Mouse (Mus musculus) testis, postnatal 10 days (tissue): ENCODE results near the gene Sp6.

ENCODE experiments used
- DNase-seq: peaks from one replicate; pipeline ENCODE4 v3.0.0; 2021; ENCODE audit warnings: low spot score

Gene Sp6

DNA sequence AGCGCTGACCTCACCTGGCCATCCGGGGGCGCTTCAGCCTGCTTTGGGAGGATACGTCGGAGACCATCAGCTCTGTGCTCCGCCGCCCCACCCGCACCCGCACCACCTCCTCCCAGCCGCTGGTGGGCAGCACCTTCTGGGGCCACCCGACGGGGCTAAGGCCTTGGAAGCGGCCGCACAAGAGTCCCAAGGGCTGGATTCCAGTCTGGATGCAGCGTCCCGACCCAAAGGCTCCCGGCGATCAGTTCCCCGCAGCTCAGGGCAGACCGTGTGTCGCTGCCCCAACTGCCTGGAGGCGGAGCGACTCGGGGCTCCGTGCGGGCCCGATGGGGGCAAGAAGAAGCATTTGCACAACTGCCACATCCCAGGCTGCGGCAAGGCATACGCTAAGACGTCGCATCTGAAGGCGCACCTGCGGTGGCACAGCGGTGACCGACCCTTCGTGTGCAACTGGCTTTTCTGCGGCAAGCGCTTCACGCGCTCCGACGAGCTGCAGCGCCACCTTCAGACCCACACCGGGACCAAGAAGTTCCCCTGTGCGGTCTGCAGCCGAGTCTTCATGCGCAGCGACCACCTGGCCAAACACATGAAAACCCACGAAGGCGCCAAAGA, 8.8 kb downstream of the Sp6 start:
- DNase-seq: peak; percentile 86

DNA sequence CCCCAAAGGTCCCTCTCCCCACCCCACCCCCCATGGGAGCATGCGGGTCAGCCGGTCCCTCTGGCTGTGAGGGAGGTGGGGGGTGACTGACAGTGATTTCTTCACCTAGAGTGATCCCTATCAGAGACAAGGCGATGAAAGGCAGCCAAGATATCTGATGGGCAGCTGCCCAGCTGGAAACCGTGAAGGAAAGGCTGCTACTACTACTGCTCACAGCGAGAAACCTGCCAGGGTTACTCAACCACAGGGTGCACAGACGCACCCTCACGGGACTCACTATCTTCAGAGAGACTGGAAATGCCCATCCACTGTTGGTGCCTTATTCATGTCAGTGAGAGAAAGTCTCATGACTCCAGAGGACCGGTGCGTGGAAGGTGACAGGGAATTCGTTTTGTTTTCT, 11.8 kb downstream of the Sp6 start:
- DNase-seq: no peak

- DNase-seq: peak; percentile 93
Measured at GRCm38 (mm10) chr11:97025721-97026344, 12.6 kb downstream of the Sp6 start.

GRCm38 (mm10) chr11:97029686-97030417, 16.7 kb downstream of the Sp6 start, which contains the start of gene Scrn2:
Gene Scrn2, plus strand, starts transcription at chr11:97029938.
- DNase-seq: peak; percentile 90

DNA sequence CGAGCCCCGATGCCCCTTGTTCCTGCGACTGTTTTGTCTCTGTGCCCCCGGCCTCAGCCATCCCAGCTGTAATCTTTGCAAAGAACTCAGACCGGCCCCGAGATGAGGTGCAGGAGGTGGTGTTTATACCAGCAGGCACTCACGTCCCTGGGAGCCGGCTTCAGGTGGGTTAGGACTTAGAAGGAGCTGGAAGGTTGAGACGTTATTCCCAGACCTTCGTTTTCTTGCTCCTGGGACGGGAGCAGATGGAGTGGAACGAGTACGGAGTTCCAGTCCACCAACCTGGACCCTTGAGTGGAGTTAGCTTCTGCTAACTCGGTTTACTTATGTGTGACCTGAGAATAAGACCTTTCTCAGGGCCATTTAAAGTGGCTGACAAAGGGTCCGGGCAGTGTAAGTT, 17.2 kb downstream of the Sp6 start:
- no peak for DNase-seq

DNA sequence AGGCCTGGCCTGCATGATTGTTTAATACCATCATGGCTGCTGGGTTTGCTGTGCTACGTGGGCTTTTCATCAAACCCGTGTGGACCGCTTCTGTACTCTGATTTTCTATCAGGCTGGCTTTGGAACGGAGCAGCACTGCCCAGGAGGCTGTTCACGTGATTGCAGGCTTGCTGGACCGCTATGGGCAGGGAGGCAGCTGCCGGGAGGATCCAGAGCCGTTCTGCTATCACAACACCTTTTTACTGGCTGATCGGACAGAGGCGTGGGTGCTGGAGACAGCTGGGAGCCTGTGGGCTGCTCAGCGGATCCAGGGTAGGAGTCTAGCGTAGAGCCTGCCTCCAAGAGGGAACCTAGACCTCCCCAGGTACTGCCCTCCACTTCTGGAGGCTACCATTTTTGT, 18.8 kb downstream of the Sp6 start:
- no peak for DNase-seq

GRCm38 (mm10) chr11:97032499-97032898, 19.3 kb downstream of the Sp6 start:
- DNase-seq: no peak

DNA sequence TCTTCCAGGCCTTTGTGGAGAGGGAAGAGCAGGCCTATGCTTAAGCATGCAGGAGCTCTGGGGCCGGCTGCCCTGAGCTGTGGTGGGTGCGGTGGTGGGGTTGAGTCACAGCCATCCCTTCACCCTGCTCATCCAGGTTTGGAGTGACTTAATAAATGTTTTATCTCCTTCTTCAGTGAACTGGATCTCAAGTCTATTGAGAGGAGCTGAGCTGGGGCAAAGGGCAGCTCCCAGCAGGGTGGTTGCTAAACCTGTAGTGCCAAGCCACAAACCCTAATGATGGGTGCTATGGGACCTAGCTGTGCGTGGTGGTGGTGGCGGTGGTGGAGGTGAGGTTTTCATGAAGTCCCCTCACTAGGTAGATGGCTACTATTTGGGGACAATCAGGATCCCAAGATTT, 20.6 kb downstream of the Sp6 start:
- DNase-seq: no peak

GRCm38 (mm10) chr11:97036141-97036540, 22.9 kb downstream of the Sp6 start:
- DNase-seq: no peak

DNA sequence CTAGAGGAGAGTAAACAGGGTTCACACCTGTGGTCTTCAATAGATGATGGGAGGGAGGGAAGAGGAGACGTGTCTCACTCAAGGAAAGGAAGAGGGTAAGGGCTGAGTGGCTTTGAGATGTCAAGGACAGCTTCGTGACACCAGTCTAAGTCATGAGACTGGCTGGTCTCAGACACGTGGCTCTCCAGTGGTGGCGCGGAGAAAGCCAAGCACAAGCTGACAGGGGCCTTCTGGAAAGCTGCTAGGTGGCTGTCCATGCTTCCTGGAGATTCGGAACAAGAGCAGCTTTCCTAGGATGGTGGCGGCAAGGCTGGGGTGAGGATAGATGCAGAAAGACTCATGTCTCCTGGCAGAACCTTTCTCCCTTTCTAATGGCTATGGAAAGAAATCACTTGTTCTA, 25.7 kb downstream of the Sp6 start:
- DNase-seq: no peak

- no peak for DNase-seq
Measured at GRCm38 (mm10) chr11:97040301-97041021, 27.3 kb downstream of the Sp6 start.

- DNase-seq: peak; percentile 97
Measured at GRCm38 (mm10) chr11:97041022-97041899, 28.1 kb downstream of the Sp6 start, which contains the start of the genes Lrrc46 and Mrpl10. Gene Lrrc46, minus strand, starts transcription at chr11:97041407. Gene Mrpl10, plus strand, starts transcription at chr11:97041560.

- DNase-seq: no peak
Measured at GRCm38 (mm10) chr11:97044902-97045301, 31.7 kb downstream of the Sp6 start.

DNA sequence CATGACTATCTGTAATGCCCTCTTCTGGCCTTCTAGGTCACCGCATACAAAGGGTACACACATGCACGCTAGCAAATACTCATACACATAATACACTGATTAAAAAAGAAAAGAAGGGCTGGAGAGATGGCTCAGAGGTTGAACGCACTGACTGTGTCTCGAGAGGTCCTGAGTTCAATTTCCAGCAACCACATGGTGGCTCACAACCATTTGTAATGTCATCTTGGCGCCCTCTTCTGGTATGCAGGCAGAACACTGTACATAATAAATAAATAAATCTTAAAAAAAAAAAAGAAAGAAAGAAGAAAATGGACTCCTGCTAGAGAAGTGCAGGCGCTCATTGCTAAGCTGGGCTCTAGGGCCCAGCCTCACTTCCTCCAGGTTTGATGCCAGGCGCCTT, 32.7 kb downstream of the Sp6 start:
- DNase-seq: no peak

DNA sequence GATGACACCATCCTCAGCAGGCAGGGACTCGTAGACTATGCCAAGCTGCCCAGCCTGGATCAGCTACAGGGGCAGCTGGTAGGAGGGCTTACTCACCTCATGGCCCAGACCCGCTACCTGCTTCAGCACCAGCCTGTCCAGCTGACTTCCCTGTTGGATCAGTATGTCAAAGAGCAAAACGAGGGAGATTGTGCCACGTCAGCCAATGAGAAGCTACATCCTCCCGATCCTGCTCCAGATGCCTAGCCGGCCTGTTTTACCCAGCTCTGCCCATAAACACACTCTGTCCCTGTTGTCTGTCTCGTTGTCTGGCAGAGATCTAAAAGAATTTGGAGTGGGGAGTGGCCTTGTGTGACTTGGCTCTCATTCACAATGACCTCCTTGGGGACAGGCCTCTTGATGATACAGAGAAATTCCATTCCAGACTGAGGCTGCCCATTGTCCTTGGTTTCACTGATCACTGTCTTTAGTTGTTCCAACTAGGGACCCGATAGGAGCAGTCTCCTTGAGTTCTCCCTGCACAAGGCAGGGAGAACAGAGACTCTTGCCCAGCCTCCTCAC, 35.0 kb downstream of the Sp6 start:
- DNase-seq: no peak

DNA sequence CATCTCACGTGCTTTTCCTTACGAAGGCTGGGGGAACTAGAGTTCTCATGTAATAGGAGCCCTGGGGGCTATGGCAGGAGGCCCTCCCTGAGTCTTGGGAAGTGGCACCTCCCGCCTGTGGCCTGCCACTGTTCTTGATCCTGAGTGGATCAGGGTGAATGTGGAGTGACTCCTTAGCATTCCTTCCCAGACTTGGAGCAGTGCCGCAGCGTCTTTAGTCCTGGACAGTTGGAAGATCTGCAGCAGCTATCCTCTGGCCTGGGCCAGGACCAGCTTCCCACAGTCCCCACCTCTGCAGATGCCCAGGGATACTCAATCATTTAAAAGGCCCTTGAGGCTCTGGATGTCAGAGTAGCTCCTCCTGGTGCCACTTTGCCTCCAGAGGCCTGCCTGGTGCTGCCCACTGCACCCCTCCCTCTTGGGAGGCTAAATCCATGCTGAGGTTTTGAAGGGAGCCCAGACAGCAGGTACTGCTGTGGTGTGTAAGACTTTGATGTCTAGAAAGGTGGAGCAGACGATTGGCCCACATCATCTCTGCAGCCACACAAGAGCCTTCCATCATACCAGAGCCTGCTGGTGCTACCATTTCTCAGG, 36.4 kb downstream of the Sp6 start:
- no peak for DNase-seq

DNA sequence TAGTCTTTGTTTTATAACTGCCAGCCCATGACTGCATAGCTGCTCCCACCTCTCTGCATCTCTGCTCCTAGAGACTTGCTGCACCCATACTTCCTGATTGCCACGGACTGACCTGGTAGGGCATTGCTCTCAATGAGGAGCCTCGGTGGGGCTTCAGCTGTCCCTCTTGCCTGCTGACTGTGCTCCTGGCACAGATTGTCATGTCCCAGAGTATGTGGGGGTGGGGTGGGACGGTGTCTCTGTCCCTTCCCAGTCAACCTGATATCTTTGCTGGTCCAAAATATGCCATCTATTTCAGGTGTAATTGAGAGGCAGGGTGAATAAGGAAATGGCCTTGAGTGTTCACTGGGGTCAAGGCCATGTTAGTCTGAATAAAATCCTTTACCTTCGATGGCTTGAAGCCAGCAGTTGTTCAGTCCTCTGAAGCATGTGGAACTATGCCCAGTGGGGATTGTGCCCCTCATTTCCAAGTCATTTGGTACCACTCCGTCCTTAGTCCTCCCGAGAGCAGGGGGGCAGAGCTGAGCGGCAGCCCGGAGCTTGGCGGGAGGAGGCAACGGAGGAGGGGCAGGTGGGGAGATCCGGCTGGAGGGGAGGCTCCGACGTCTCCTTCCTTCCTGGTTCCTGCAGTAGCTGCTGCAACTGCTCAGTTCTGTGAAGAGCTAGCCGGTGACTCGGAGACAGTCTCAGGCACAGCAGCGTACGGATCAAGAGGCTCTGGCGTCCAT, 37.2 kb downstream of the Sp6 start, which contains the start of gene Osbpl7:
Gene Osbpl7, plus strand, starts transcription at position 413 of the 728 bp plus-strand sequence.
- DNase-seq: peak; percentile 79

DNA sequence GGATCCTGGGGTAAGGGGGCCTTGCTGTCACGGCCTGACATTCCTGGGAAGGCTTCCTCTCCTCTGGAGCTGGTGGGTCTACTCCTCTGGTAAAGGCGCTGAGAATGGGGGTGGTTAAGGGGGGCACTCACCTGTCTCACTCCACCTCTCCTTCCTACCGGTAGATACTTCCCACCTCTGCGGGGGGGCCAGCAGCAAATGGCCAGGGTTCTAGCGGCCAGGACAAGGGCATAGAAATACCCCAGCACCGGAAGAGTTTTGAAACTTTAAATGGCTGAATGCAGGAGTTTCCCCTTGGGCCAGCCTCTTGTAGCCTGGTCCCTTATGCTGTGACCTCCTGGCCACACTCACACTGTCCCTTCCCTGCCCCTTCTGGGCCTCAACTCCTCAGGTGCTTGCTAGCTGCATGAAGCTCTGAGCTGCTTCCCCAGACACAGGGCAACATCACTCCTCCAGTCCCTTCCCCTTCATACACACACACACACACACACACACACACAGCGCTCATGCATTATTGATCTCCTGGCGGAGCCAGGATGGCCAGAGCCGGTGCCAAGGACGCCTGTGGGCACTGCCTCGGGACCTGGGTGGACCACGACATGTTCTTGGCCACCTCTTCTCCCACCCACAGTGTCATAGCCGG, 37.9 kb downstream of the Sp6 start:
- DNase-seq: no peak

DNA sequence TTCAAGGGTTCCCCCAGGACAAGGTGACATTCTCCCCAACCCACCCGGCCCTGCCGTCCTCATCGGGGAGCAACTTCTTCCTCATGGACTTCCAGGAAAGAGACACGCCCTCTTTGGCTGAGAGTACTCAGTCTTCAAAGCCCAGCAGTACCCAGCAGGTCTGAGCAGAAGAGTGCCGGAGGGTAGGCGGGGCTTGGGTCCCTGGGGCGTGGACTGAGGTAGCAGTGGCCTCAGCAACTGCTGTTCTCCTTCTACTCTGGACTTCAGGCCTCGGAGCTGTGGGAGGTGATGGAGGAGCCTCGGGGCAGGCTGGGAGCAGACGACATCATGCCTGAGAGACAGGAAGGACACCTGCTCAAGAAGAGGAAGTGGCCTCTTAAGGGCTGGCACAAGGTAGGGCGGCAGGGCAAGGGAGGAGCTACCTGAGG, 39.0 kb downstream of the Sp6 start:
- DNase-seq: no peak
